Mouse (Mus musculus) bone marrow, adult 2 months (tissue): ENCODE data around the gene Slx1b. TPM values are rescaled to one million over a fixed set of nuclear protein-coding genes. Genes with fewer than 3 reads are reported as not detected.

Experiments used
- H3K27ac ChIP-seq: fragments of 200-500 bp; 2 replicates; pipeline ENCODE4 v1.5.1; 2012; ENCODE audit warnings: low read depth, mild to moderate bottlenecking, control low read depth, inconsistent platforms, low read length; ENCODE audit not compliant: control insufficient read depth, poor library complexity, insufficient read depth
- H3K4me1 ChIP-seq: fragments of 200-500 bp; 2 replicates; pipeline ENCODE4 v1.6.1; 2011; ENCODE audit warnings: low read length; ENCODE audit not compliant: control insufficient read depth, insufficient read depth
- H3K4me3 ChIP-seq: fragments of 200-500 bp; replicated peaks from 2 replicates; pipeline ENCODE3; 2011; ENCODE audit warnings: mild to moderate bottlenecking, low read depth, low read length, control low read depth; ENCODE audit not compliant: control insufficient read depth
- CTCF ChIP-seq: fragments of 200-500 bp; IDR thresholded peaks from 2 replicates; pipeline ENCODE4 v1.5.1; 2011; ENCODE audit warnings: low read length, control low read depth; ENCODE audit not compliant: control insufficient read depth, insufficient read depth
- POLR2A ChIP-seq: fragments of 200-500 bp; IDR thresholded peaks from 2 replicates; pipeline ENCODE4 v1.6.1; 2011; ENCODE audit warnings: low read depth, mild to moderate bottlenecking, control low read depth, low read length, borderline replicate concordance; ENCODE audit not compliant: control insufficient read depth
- WGBS: fragments of 180-500 bp; shearing (Covaris S2); methylation state at CpG from one replicate; pipeline ENCODE4 v1.1.7; 2018; 5-methylcytosine and 5-hydroxymethylcytosine counted together
- polyA plus RNA-seq: library from polyadenylated mRNA; stranded (reverse); fragments of >200 nt; gene quantifications from 2 replicates; pipeline ENCODE4 v1.2.4, GENCODE M21; 2011; ENCODE audit warnings: low replicate concordance; ENCODE audit not compliant: missing spikeins, insufficient read depth, insufficient read length

Slx1b gene
- polyA plus RNA-seq, 1 experiment = 11.1 TPM

DNA sequence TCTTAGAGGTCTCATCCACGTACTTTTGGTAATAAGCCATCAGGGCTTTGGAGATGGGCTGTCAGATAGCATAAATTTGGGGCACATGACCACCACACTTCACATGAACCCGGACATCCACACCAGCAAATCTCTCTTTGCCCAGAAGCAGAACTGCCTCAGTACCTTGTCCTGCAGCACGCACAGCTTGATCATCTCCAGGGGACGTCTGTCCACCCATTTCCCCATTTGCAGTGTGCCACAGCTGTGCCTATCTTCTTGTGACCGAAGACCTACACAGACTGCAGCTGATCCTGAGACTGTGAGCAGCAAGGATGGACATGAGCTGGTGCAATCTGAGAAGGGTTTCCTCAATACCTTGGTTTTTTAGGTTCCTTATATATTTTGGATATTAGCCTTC, 30.1 kb upstream of the Slx1b start:
- no peaks in the 10 kb centered on the region; the same call in 1 of the 2 replicates for H3K4me1 ChIP-seq
- 26% methylated on average over 5 of the region's 5 CpGs for WGBS
- TF ChIP-seq CTCF (no peak), POLR2A (no peak)
- no peak overlapping the region for H3K4me3 ChIP-seq
- peak overlapping the region; percentile 0; the same call in 1 of the 2 replicates for H3K27ac ChIP-seq

DNA sequence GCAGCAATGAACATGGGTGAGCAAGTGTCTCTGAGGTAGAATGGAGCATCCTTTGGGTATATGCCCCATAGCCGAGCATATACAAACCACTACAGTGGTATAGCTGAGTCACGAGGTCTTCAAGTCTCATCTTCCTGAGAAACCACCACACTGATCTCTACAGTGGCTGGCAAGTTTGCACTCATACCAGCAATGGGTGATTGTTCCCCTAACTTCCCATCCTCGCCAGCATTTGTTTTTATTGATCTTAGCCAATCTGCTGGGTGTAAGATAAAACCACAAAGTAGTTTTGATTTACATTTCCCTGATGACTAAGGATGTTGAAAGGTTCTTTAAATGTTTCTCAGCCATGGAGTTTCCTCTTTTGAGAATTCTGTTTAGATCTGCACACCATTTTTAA, 29.5 kb upstream of the Slx1b start:
- 3% methylated on average over 3 of the region's 3 CpGs for WGBS
- Histone ChIP-seq H3K27ac (no peak overlapping the region), H3K4me1 (no peaks in the 10 kb centered on the region; the same call in 1 of the 2 replicates), H3K4me3 (no peak overlapping the region)
- no peak for TF ChIP-seq CTCF
- TF ChIP-seq POLR2A = no peak

DNA sequence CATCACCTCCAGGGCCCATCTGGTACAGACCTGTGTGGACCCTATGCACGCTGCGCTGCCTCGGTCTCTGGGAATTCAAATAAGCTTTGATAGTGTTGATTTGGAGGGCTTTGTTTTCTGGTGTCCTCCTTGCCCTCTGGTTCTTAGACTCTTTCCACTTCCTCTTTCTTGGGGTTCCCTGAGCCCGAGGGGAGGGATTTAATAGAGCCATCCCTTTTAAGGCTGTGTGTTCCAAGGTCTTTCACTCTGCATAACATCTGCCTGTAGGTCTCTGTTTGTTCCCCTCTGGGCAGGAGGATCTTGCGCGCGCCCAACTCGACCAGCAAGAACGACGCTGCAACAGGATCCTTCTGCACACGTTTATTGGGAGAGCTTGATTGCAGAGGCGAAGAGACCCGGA, 26.1 kb upstream of the Slx1b start:
- Histone ChIP-seq H3K4me1 (no peaks in the 10 kb centered on the region; the same call in 1 of the 2 replicates), H3K4me3 (no peak overlapping the region), H3K27ac (no peak overlapping the region)
- no peak for TF ChIP-seq CTCF
- TF ChIP-seq POLR2A = no peak
- WGBS = 69% methylated on average over 13 of the region's 13 CpGs

DNA sequence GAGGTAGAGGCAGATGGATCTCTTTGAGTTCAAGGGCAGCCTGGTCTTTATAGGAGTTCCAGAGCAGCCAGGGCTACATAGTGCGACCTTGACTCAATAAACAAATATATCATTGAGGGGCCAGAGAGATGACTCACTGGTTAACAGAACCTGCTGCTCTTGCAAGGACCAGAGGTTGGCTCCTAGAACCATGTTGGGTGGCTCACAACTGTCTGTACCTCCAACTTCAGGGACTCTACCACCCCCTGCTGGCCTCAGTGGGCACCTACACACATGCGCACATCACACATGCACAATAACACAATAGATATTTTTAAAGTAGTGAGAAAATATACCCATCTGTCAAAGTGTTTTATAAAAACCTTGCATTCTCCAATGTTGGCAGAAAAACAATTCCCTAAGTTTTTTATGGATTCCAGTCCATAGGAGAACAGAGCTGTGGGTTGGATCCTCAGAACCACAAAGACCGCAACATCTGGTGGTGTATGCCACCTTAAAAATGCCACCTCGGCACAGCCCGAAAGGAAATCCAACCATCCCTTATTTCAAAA, 23.3 kb upstream of the Slx1b start:
- WGBS = 89% methylated on average over 5 of the region's 5 CpGs
- H3K27ac ChIP-seq = no peak overlapping the region
- H3K4me3 ChIP-seq = no peak overlapping the region
- peak; percentile 71 for TF ChIP-seq CTCF
- TF ChIP-seq POLR2A = no peak
- no peaks in the 10 kb centered on the region; the same call in 1 of the 2 replicates for H3K4me1 ChIP-seq

DNA sequence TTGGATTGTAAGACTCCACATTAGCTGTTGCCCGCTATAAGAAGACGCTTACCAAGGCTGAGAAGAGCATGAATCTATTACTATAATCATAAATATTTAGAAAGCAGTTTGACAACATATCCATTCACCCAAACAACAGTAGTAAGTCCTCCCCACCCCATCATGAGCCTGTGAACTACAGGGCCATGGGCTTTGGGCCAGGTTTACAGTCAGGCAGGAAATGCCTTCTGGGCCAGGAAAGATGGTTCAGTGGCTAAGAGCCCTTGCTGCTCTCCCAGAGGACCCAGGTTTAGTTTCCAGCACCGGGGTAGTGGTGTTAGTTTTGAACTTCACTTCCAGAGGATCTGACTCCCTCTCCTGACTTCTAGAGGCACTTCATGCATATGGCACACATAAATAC, 22.0 kb upstream of the Slx1b start:
- 83% methylated on average over 3 of the region's 3 CpGs for WGBS
- no peak overlapping the region for H3K27ac ChIP-seq
- H3K4me1 ChIP-seq = no peaks in the 10 kb centered on the region; the same call in 1 of the 2 replicates
- no peak overlapping the region for H3K4me3 ChIP-seq
- TF ChIP-seq CTCF = no peak
- no peak for TF ChIP-seq POLR2A

DNA sequence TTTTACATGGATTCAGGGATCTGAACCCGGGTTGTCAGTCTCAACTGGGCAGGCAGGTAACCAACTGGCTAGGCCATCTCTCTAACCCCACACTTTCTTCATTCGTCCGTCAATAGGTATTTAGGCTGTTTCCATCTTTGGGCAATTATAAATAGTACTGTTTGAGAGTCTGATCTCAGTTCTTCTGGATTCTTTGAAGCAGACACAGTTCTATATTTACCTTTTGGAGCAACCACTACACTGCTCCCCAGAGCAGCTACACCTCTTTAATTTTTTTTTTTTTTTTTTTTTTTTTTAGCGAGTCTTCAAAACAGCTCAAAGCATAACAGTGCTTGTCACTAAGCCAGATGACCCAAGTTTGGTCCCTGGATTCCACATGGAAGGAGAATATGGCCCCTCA, 20.1 kb upstream of the Slx1b start:
- no peak for TF ChIP-seq CTCF
- no peak for TF ChIP-seq POLR2A
- Histone ChIP-seq H3K4me1 (no peaks in the 10 kb centered on the region; the same call in 1 of the 2 replicates), H3K27ac (no peak overlapping the region), H3K4me3 (no peak overlapping the region)
- 79% methylated on average over 4 of the region's 4 CpGs for WGBS

DNA sequence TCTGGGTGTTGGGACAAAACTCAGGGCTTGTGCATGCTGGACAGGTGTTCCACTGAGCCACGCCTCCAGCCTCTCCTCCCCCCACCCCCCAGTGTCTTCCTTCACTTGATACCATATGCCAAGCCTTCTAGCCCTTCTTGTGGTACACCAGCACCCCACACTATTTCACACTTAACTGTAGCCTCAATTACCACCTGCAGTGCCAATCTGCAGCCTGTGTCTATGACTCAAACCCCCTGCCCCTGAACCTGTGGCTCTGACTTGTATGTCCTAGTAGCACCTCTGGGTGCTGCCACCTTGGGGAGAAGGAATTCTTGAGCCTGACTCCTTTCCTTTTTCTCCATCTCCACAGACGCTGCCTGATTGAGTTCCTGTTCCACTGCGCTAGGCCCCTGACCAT, 16.3 kb upstream of the Slx1b start:
- 91% methylated on average over 3 of the region's 3 CpGs for WGBS
- Histone ChIP-seq H3K27ac (no peak overlapping the region), H3K4me1 (no peaks in the 10 kb centered on the region; the same call in 1 of the 2 replicates), H3K4me3 (no peak overlapping the region)
- TF ChIP-seq CTCF = no peak
- TF ChIP-seq POLR2A = no peak

DNA sequence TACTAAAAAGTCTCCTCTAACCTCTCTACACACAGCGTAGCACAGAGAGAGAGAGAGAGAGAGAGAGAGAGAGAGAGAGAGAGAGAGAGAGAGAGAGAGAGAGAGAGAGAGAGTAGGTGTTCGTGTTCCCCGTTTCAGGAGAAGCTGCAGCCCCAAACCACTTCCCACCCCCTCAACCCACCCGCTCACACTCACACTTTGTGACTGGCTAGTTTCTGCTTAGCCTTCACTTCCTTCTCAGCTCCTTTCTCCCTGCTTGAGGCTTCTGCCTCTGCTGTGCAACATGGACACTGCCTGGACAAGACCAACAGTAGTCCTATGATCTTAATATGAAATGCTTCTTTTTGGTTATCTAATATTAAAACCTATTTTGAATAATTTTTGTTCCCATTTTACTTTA, 14.7 kb upstream of the Slx1b start:
- 11% methylated on average over 4 of the region's 4 CpGs for WGBS
- Histone ChIP-seq H3K27ac (no peak overlapping the region), H3K4me1 (peaks cover 6% of the 10 kb centered on the region; the same call in 1 of the 2 replicates), H3K4me3 (no peak overlapping the region)
- no peak for TF ChIP-seq POLR2A
- no peak for TF ChIP-seq CTCF
